Mouse (Mus musculus): Measurements from ENCODE around the gene Vmn2r8.
"Not testable (repeated sequence)": the region's sequence is repeated elsewhere in the genome, so short reads cannot be mapped to it uniquely, and the experiment has no call there.

Vmn2r8 gene

GRCm38 (mm10) chr5:108808750-108809149, at the start of gene Vmn2r8:
TSS of gene Vmn2r8 (minus strand) at chr5:108808850.
- DNase-seq (ENCODE audit: low read depth, low spot score) = not testable (repeated sequence)

- DNase-seq (ENCODE audit: low read depth, low spot score) = not testable (repeated sequence)
These were observed 43.9 kb upstream of the Vmn2r8 start, which contains the start of gene Vmn2r9 for GRCm38 (mm10) chr5:108852501-108852900. TSS of gene Vmn2r9 (minus strand) at chr5:108852601.

- no peak for DNase-seq (ENCODE audit: low read depth, low spot score)
These were observed 40.8 kb upstream of the Vmn2r8 start for GRCm38 (mm10) chr5:108849466-108849865.

GRCm38 (mm10) chr5:108836156-108836555, 27.5 kb upstream of the Vmn2r8 start:
- DNase-seq (ENCODE audit: low read depth, low spot score) = no peak

GRCm38 (mm10) chr5:108823276-108823675, 14.6 kb upstream of the Vmn2r8 start:
- DNase-seq (ENCODE audit: low read depth, low spot score) = no peak

- DNase-seq (ENCODE audit: low read depth, low spot score) = no peak
These were observed 5.0 kb downstream of the Vmn2r8 start for GRCm38 (mm10) chr5:108803646-108804045.

GRCm38 (mm10) chr5:108795263-108795662, 13.4 kb downstream of the Vmn2r8 start, which contains the start of gene Tmed11:
TSS of gene Tmed11 (minus strand) at chr5:108795363.
- not testable (repeated sequence) for DNase-seq (ENCODE audit: low read depth, low spot score)

- DNase-seq (ENCODE audit: low read depth, low spot score) = not testable (repeated sequence)
These were observed 18.3 kb downstream of the Vmn2r8 start for GRCm38 (mm10) chr5:108790385-108790784.

GRCm38 (mm10) chr5:108774630-108775306, 33.9 kb downstream of the Vmn2r8 start, which contains the start of gene Rnf212:
TSS of gene Rnf212 (minus strand) at chr5:108774982.
- DNase-seq (ENCODE audit: low read depth, low spot score) = no peak

- no peak for DNase-seq (ENCODE audit: low read depth, low spot score)
These were observed 48.6 kb downstream of the Vmn2r8 start for GRCm38 (mm10) chr5:108760002-108760401.

GRCm38 (mm10) chr5:108758396-108758795, 50.3 kb downstream of the Vmn2r8 start:
- DNase-seq (ENCODE audit: low read depth, low spot score) = no peak

GRCm38 (mm10) chr5:108751258-108751657, 57.4 kb downstream of the Vmn2r8 start:
- DNase-seq (ENCODE audit: low read depth, low spot score) = not testable (repeated sequence)

GRCm38 (mm10) chr5:108750328-108751210, 58.1 kb downstream of the Vmn2r8 start:
- DNase-seq (ENCODE audit: low read depth, low spot score) = peak; percentile 40

GRCm38 (mm10) chr5:108744629-108745028, 64.0 kb downstream of the Vmn2r8 start:
- no peak for DNase-seq (ENCODE audit: low read depth, low spot score)

GRCm38 (mm10) chr5:108743856-108744255, 64.8 kb downstream of the Vmn2r8 start:
- peak; percentile 41 for DNase-seq (ENCODE audit: low read depth, low spot score)

- DNase-seq (ENCODE audit: low read depth, low spot score) = no peak
These were observed 66.1 kb downstream of the Vmn2r8 start for GRCm38 (mm10) chr5:108742596-108742995.

GRCm38 (mm10) chr5:108741844-108742243, 66.8 kb downstream of the Vmn2r8 start:
- no peak for DNase-seq (ENCODE audit: low read depth, low spot score)
